Mouse (Mus musculus): ENCODE measurements around the gene Ficd. TPM values are rescaled to one million over a fixed set of nuclear protein-coding genes. Genes with fewer than 3 reads are reported as not detected.

The Ficd gene
- polyA plus RNA-seq, 1 experiment, result 1.9 TPM

GRCm38 (mm10) chr5:113780082-113780752 is 44.6 kb downstream of the Ficd start:
- no peak for TF ChIP-seq GATA1 (IDR thresholded peaks at IDR 0.05; ENCODE audit: low read length)

GRCm38 (mm10) chr5:113780763-113781162 is 45.2 kb downstream of the Ficd start:
- TF ChIP-seq GATA1 (IDR thresholded peaks at IDR 0.05; ENCODE audit: low read length), result no peak

GRCm38 (mm10) chr5:113781254-113781653 is 45.7 kb downstream of the Ficd start:
- no peak for TF ChIP-seq GATA1 (IDR thresholded peaks at IDR 0.05; ENCODE audit: low read length)

- no peak for TF ChIP-seq GATA1 (IDR thresholded peaks at IDR 0.05; ENCODE audit: low read length)
Measured at GRCm38 (mm10) chr5:113781875-113782274, 46.3 kb downstream of the Ficd start.

- TF ChIP-seq GATA1 (IDR thresholded peaks at IDR 0.05; ENCODE audit: low read length), result no peak
Measured at GRCm38 (mm10) chr5:113782624-113783023, 47.0 kb downstream of the Ficd start.

GRCm38 (mm10) chr5:113783581-113784001 is 48.0 kb downstream of the Ficd start:
- no peak for TF ChIP-seq GATA1 (IDR thresholded peaks at IDR 0.05; ENCODE audit: low read length)

GRCm38 (mm10) chr5:113786985-113787384 is 51.4 kb downstream of the Ficd start:
- no peak for TF ChIP-seq GATA1 (IDR thresholded peaks at IDR 0.05; ENCODE audit: low read length)

GRCm38 (mm10) chr5:113788645-113789044 is 53.0 kb downstream of the Ficd start:
- no peak for TF ChIP-seq GATA1 (IDR thresholded peaks at IDR 0.05; ENCODE audit: low read length)

- no peak for TF ChIP-seq GATA1 (IDR thresholded peaks at IDR 0.05; ENCODE audit: low read length)
Measured at GRCm38 (mm10) chr5:113789075-113789788, 53.6 kb downstream of the Ficd start.

Other genes with a start within 250 kb of the Ficd start
- not detected in 2 replicates for gene Wscd2, start 245.5 kb upstream of the Ficd start, polyA plus RNA-seq (2012)
- gene Cmklr1, start 85.4 kb upstream of the Ficd start, polyA plus RNA-seq (2012), result not detected in 2 replicates
- not detected in 2 replicates for gene 1700069L16Rik, start 11.0 kb upstream of the Ficd start, polyA plus RNA-seq (2012)
- 47.6 and 50.0 TPM in 2 replicates for gene Sart3, start 36.7 kb downstream of the Ficd start, polyA plus RNA-seq (2012)
- gene Iscu, start 36.9 kb downstream of the Ficd start, polyA plus RNA-seq (2012), result 65.6 and 75.1 TPM in 2 replicates
- 0.05 and 0.14 TPM in 2 replicates for gene Tmem119, start 64.7 kb downstream of the Ficd start, polyA plus RNA-seq (2012)
- gene Selplg, start 96.8 kb downstream of the Ficd start, polyA plus RNA-seq (2012), result 40.3 and 52.4 TPM in 2 replicates
- gene Coro1c, start 173.0 kb downstream of the Ficd start, polyA plus RNA-seq (2012), result 72.9 and 83.3 TPM in 2 replicates

Data from G1E-ER4 (cell line).